ENCODE assay signal across 12 mouse cellular contexts in genomic region chr7:45151303-45151702, GRCm38 (mm10). TPM values are rescaled to one million over a fixed set of nuclear protein-coding genes. Genes with fewer than 3 reads are reported as not detected.
DNase-seq lines count a peak whose midpoint lies in the region; ATAC-seq lines count a peak whose summit lies in the region.
"Had no signal": no experiment of that assay in that cellular context is flagged by ENCODE, and none has a peak within 500 bp of the region (broad histone marks: within the 10 kb centered on the region; RNA-seq: fewer than 3 reads in every experiment).

No protein-coding gene starts in this region.

- no peak overlapping the region for H3K4me3 ChIP-seq in heart, embryonic 10.5 days
- H3K4me3 ChIP-seq in embryonic facial prominence, embryonic 11.5 days (ENCODE audit: low read depth, low read length), result no peak overlapping the region
- no peak overlapping the region for H3K4me3 ChIP-seq in kidney, embryonic 15.5 days (replicated peaks)
- H3K4me3 ChIP-seq: neural tube, embryonic 13.5 days had no signal

- H3K36me3 ChIP-seq in heart, embryonic 10.5 days, result peaks cover 19% of the 10 kb centered on the region
- H3K36me3 ChIP-seq in embryonic facial prominence, embryonic 11.5 days (replicated peaks; ENCODE audit: control insufficient read depth, insufficient read depth, low read depth, low read length), result no peaks in the 10 kb centered on the region
- H3K36me3 ChIP-seq in kidney, embryonic 15.5 days, result peaks cover 21% of the 10 kb centered on the region

- no peaks in the 10 kb centered on the region for H3K9me3 ChIP-seq in heart, embryonic 10.5 days
- no peaks in the 10 kb centered on the region for H3K9me3 ChIP-seq in embryonic facial prominence, embryonic 11.5 days (replicated peaks; ENCODE audit: control insufficient read depth, low read length)
- no peaks in the 10 kb centered on the region for H3K9me3 ChIP-seq in kidney, embryonic 15.5 days (replicated peaks)
- H3K9me3 ChIP-seq: neural tube, embryonic 13.5 days had no signal

- peaks cover 33% of the 10 kb centered on the region for H3K4me1 ChIP-seq in heart, embryonic 10.5 days
- peaks cover 6% of the 10 kb centered on the region for H3K4me1 ChIP-seq in embryonic facial prominence, embryonic 11.5 days (ENCODE audit: control insufficient read depth, insufficient read depth, low read length)
- peaks cover 61% of the 10 kb centered on the region for H3K4me1 ChIP-seq in kidney, embryonic 15.5 days

- H3K27me3 ChIP-seq in heart, embryonic 10.5 days (ENCODE audit: insufficient read depth, poor library complexity, severe bottlenecking), result no peaks in the 10 kb centered on the region
- H3K27me3 ChIP-seq in embryonic facial prominence, embryonic 11.5 days (ENCODE audit: control insufficient read depth, insufficient read depth, low read length), result no peaks in the 10 kb centered on the region
- no peaks in the 10 kb centered on the region for H3K27me3 ChIP-seq in kidney, embryonic 15.5 days
- H3K27me3 ChIP-seq: neural tube, embryonic 13.5 days had no signal

- 68% methylated on average over 11 of the region's 11 CpGs for WGBS in heart, embryonic 10.5 days
- WGBS in embryonic facial prominence, embryonic 11.5 days, result 41% methylated on average over 11 of the region's 11 CpGs
- 22% methylated on average over 11 of the region's 11 CpGs for WGBS in kidney, embryonic 15.5 days

- no peak overlapping the region for H3K9ac ChIP-seq in embryonic facial prominence, embryonic 11.5 days (replicated peaks; ENCODE audit: low read length)
- no peak overlapping the region for H3K9ac ChIP-seq in kidney, embryonic 15.5 days
- H3K9ac ChIP-seq: neural tube, embryonic 13.5 days had no signal

- no peak for ATAC-seq in embryonic facial prominence, embryonic 11.5 days (replicated peaks; ENCODE audit: insufficient number of reproducible peaks, low FRiP score, low TSS enrichment, low read depth)
- ATAC-seq in kidney, embryonic 15.5 days (replicated peaks; ENCODE audit: low FRiP score), result no peak
- no peak for ATAC-seq in erythroid progenitor cell, adult 5-6 weeks (replicated peaks; ENCODE audit: low FRiP score, poor library complexity, severe bottlenecking)

- peak; percentile 98 for DNase-seq in heart, adult 11 months
- DNase-seq in heart, embryonic 10.5 days (ENCODE audit: low spot score), result no peak
- peak; percentile 40 for DNase-seq in embryonic facial prominence, embryonic 11.5 days (ENCODE audit: low spot score)
- DNase-seq in lung, postnatal 25 days (ENCODE audit: low spot score), result peak; percentile 77
- no peak for DNase-seq in frontal cortex, postnatal 36 days (ENCODE audit: low spot score in 2 of 2)
- no peak for DNase-seq in thymus, postnatal 4 days
- DNase-seq: adrenal gland, postnatal 36 days; thymus, postnatal 36 days had no signal

- no peak overlapping the region for H3K4me2 ChIP-seq in embryonic facial prominence, embryonic 11.5 days (ENCODE audit: low read depth, low read length)
- H3K4me2 ChIP-seq in kidney, embryonic 15.5 days, result no peak overlapping the region; the same call in 1 of the 2 replicates
- H3K4me2 ChIP-seq: neural tube, embryonic 13.5 days had no signal

- H3K27ac ChIP-seq in heart, embryonic 10.5 days, result no peak overlapping the region
- no peak overlapping the region for H3K27ac ChIP-seq in embryonic facial prominence, embryonic 11.5 days (replicated peaks; ENCODE audit: low read depth, low read length)
- peak overlapping the region; percentile 80 for H3K27ac ChIP-seq in kidney, embryonic 15.5 days
- H3K27ac ChIP-seq: neural tube, embryonic 13.5 days had no signal

RNA-seq across cellular contexts. Expression of gene Pih1d1, which starts 2.8 kb away (rescaled TPM):
- polyA plus RNA-seq in heart, embryonic 10.5 days (2016; fragmentation: Nextera tagmentation; extraction: Ambion mirVana), result 97.8 and 102 TPM in 2 replicates
- polyA plus RNA-seq in embryonic facial prominence, embryonic 11.5 days (2014; fragmentation: Nextera tagmentation; extraction: Ambion mirVana), result 102 and 104 TPM in 2 replicates
- 107 and 108 TPM in 2 replicates for polyA plus RNA-seq in kidney, embryonic 15.5 days (2015; fragmentation: Nextera tagmentation; extraction: Ambion mirVana)
- 58.7 and 96.4 TPM in 2 replicates for total RNA-seq in erythroid progenitor cell, adult 5-6 weeks (2015; ENCODE audit: low replicate concordance)
- total RNA-seq in erythroid progenitor cell, adult 5-6 weeks (2017; ENCODE audit: low replicate concordance), result 6.8 and 8.7 TPM in 2 replicates

RNA-seq across cellular contexts. Expression of gene Aldh16a1, which starts 3.1 kb away (rescaled TPM):
- 45.2 and 45.7 TPM in 2 replicates for polyA plus RNA-seq in heart, embryonic 10.5 days (2016; fragmentation: Nextera tagmentation; extraction: Ambion mirVana)
- 32.3 and 39.1 TPM in 2 replicates for polyA plus RNA-seq in embryonic facial prominence, embryonic 11.5 days (2014; fragmentation: Nextera tagmentation; extraction: Ambion mirVana)
- polyA plus RNA-seq in kidney, embryonic 15.5 days (2015; fragmentation: Nextera tagmentation; extraction: Ambion mirVana), result 69.3 and 69.9 TPM in 2 replicates
- 24.5 and 29.3 TPM in 2 replicates for total RNA-seq in erythroid progenitor cell, adult 5-6 weeks (2015; ENCODE audit: low replicate concordance)
- total RNA-seq in erythroid progenitor cell, adult 5-6 weeks (2017; ENCODE audit: low replicate concordance), result 12.4 and 14.1 TPM in 2 replicates

RNA-seq across cellular contexts. Expression of gene Slc17a7, which starts 12.4 kb away (rescaled TPM):
- polyA plus RNA-seq in heart, embryonic 10.5 days (2016; fragmentation: Nextera tagmentation; extraction: Ambion mirVana), result 0.76 and 1.4 TPM in 2 replicates
- polyA plus RNA-seq in embryonic facial prominence, embryonic 11.5 days (2014; fragmentation: Nextera tagmentation; extraction: Ambion mirVana), result 1.1 and 1.6 TPM in 2 replicates
- polyA plus RNA-seq in kidney, embryonic 15.5 days (2015; fragmentation: Nextera tagmentation; extraction: Ambion mirVana), result 0.14 and 0.30 TPM in 2 replicates
- total RNA-seq in erythroid progenitor cell, adult 5-6 weeks (2015; ENCODE audit: low replicate concordance), result not detected in 2 replicates
- total RNA-seq in erythroid progenitor cell, adult 5-6 weeks (2017; ENCODE audit: low replicate concordance), result not detected in 2 replicates

RNA-seq across cellular contexts. Expression of gene Flt3l, which starts 15.1 kb away (rescaled TPM):
- 2.5 and 3.1 TPM in 2 replicates for polyA plus RNA-seq in heart, embryonic 10.5 days (2016; fragmentation: Nextera tagmentation; extraction: Ambion mirVana)
- polyA plus RNA-seq in embryonic facial prominence, embryonic 11.5 days (2014; fragmentation: Nextera tagmentation; extraction: Ambion mirVana), result 0.52 and 0.67 TPM in 2 replicates
- polyA plus RNA-seq in kidney, embryonic 15.5 days (2015; fragmentation: Nextera tagmentation; extraction: Ambion mirVana), result 1.9 and 7.5 TPM in 2 replicates
- total RNA-seq in erythroid progenitor cell, adult 5-6 weeks (2015; ENCODE audit: low replicate concordance), result 3.6 and 17.2 TPM in 2 replicates
- 0.23 and 4.5 TPM in 2 replicates for total RNA-seq in erythroid progenitor cell, adult 5-6 weeks (2017; ENCODE audit: low replicate concordance)

RNA-seq across cellular contexts. Expression of gene Gm45713, which starts 15.3 kb away (rescaled TPM):
- 0.36 and 0.58 TPM in 2 replicates for polyA plus RNA-seq in heart, embryonic 10.5 days (2016; fragmentation: Nextera tagmentation; extraction: Ambion mirVana)
- polyA plus RNA-seq in embryonic facial prominence, embryonic 11.5 days (2014; fragmentation: Nextera tagmentation; extraction: Ambion mirVana), result 0.20 TPM in 1 of 2 replicates, not detected in the other
- 0.44 TPM in 1 of 2 replicates, not detected in the other for polyA plus RNA-seq in kidney, embryonic 15.5 days (2015; fragmentation: Nextera tagmentation; extraction: Ambion mirVana)
- total RNA-seq in erythroid progenitor cell, adult 5-6 weeks (2015; ENCODE audit: low replicate concordance), result not detected in 2 replicates
- 0.98 and 2.3 TPM in 2 replicates for total RNA-seq in erythroid progenitor cell, adult 5-6 weeks (2017; ENCODE audit: low replicate concordance)
- total RNA-seq: adrenal gland, postnatal 36 days; left cerebral cortex, postnatal 10 days had no signal

Comparison
In these comparisons a context has a peak if more than half of its experiments do, and no peak if none do; other contexts are left out.
1. DNase-seq: peak in heart, adult 11 months (single experiment), embryonic facial prominence, embryonic 11.5 days (single experiment) and lung, postnatal 25 days (single experiment); none in heart, embryonic 10.5 days (single experiment), frontal cortex, postnatal 36 days (0 of 2) and thymus, postnatal 4 days (single experiment).